Mouse (Mus musculus) MEL (cell line): Measurements from ENCODE around the gene Igsf10. TPM values are rescaled to one million over a fixed set of nuclear protein-coding genes. Genes with fewer than 3 reads are reported as not detected.

ENCODE experiments used
- DNase-seq: peaks from one replicate; pipeline ENCODE4 v3.0.0; 2011; ENCODE audit warnings: low read depth, low spot score
- H3K27ac ChIP-seq: 2 replicates; pipeline ENCODE4 v1.5.1; 2012; ENCODE audit warnings: low read depth, mild to moderate bottlenecking, control low read depth, low read length, moderate library complexity; ENCODE audit not compliant: control insufficient read depth
- H3K27me3 ChIP-seq, 2 experiments: fragments of 150-350 bp in 1 of 2; sonication (generic) in 1 of 2; 2 replicates each; pipeline ENCODE4 v1.6.1; 2012; ENCODE audit warnings: low read length in 2 of 2, mild to moderate bottlenecking in 2 of 2, improper control_type of control experiment in 1 of 2, moderate library complexity in 1 of 2; ENCODE audit not compliant: insufficient read depth in 2 of 2, control insufficient read depth in 1 of 2
- H3K36me3 ChIP-seq, 2 experiments: 2 replicates each; pipeline ENCODE4 v1.6.1; 2012 to 2014; ENCODE audit warnings: low read length in 2 of 2, improper control_type of control experiment in 1 of 2, inconsistent platforms in 1 of 2, mild to moderate bottlenecking in 1 of 2; ENCODE audit not compliant: insufficient read depth in 2 of 2, control insufficient read depth in 1 of 2
- H3K4me1 ChIP-seq, 2 experiments: fragments of 150-350 bp in 1 of 2; sonication (generic) in 1 of 2; 2 replicates each; pipeline ENCODE4 v1.6.1; 2012; ENCODE audit warnings: low read length in 2 of 2, improper control_type of control experiment in 1 of 2, mild to moderate bottlenecking in 1 of 2; ENCODE audit not compliant: insufficient read depth in 2 of 2, control insufficient read depth in 1 of 2
- H3K4me3 ChIP-seq, 2 experiments: fragments of 150-350 bp in 1 of 2; sonication (generic) in 1 of 2; 2 replicates each; pipeline ENCODE4 v1.5.1; 2012; ENCODE audit warnings: low read depth in 2 of 2, low read length in 2 of 2, mild to moderate bottlenecking in 2 of 2, moderate library complexity in 2 of 2, control low read depth in 1 of 2, improper control_type of control experiment in 1 of 2; ENCODE audit not compliant: control insufficient read depth in 1 of 2, insufficient read depth in 1 of 2
- H3K79me2 ChIP-seq: 2 replicates; pipeline ENCODE4 v1.6.1; 2012; ENCODE audit warnings: mild to moderate bottlenecking, low read length, moderate library complexity; ENCODE audit not compliant: control insufficient read depth, poor library complexity, insufficient read depth
- H3K9ac ChIP-seq: 2 replicates; pipeline ENCODE4 v1.6.1; 2012; ENCODE audit warnings: low read depth, mild to moderate bottlenecking, control low read depth, low read length, moderate library complexity; ENCODE audit not compliant: control insufficient read depth, poor library complexity, severe bottlenecking
- H3K9me3 ChIP-seq: fragments of 150-350 bp; sonication (generic); replicated peaks from 2 replicates; pipeline ENCODE4 v1.6.1; 2012; ENCODE audit warnings: mild to moderate bottlenecking, low read length, improper control_type of control experiment, moderate library complexity; ENCODE audit not compliant: insufficient read depth
- BHLHE40 ChIP-seq: IDR thresholded peaks from 2 replicates; pipeline ENCODE4 v1.6.1; 2012; ENCODE audit warnings: low read depth, mild to moderate bottlenecking, inconsistent platforms, low read length, improper control_type of control experiment, borderline replicate concordance
- CHD1 ChIP-seq: IDR thresholded peaks from 2 replicates; pipeline ENCODE4 v1.6.1; 2012; ENCODE audit warnings: low read depth, mild to moderate bottlenecking, inconsistent platforms, low read length, improper control_type of control experiment
- CTCF ChIP-seq, 3 experiments: IDR thresholded peaks in 2 of 3; conservative IDR thresholded peaks in 1 of 3; 2 replicates each; pipeline ENCODE4 v1.5.1; 2011 to 2012; ENCODE audit warnings: low read length in 3 of 3, low read depth in 2 of 3, mild to moderate bottlenecking in 2 of 3, improper control_type of control experiment in 1 of 3, inconsistent platforms in 1 of 3, mixed read lengths in 1 of 3, moderate library complexity in 1 of 3; ENCODE audit not compliant: control insufficient read depth in 1 of 3, insufficient read depth in 1 of 3, poor library complexity in 1 of 3, severe bottlenecking in 1 of 3
- ETS1 ChIP-seq: IDR thresholded peaks from 2 replicates; pipeline ENCODE4 v1.6.1; 2012; ENCODE audit warnings: low read depth, mild to moderate bottlenecking, inconsistent platforms, low read length, improper control_type of control experiment, moderate library complexity
- GABPA ChIP-seq: IDR thresholded peaks from 2 replicates; pipeline ENCODE4 v1.6.1; 2012; ENCODE audit warnings: low read depth, mild to moderate bottlenecking, inconsistent platforms, low read length, improper control_type of control experiment, moderate library complexity
- GATA1 ChIP-seq: IDR thresholded peaks from 2 replicates; pipeline ENCODE4 v1.6.1; 2011; ENCODE audit warnings: low read depth, low read length, improper control_type of control experiment
- JUND ChIP-seq: IDR thresholded peaks from 2 replicates; pipeline ENCODE4 v1.6.1; 2011; ENCODE audit warnings: low read depth, mild to moderate bottlenecking, improper control_type of control experiment, low read length
- KAT2A ChIP-seq: conservative IDR thresholded peaks from 2 replicates; pipeline ENCODE4 v1.6.1; 2012; ENCODE audit warnings: low read depth, low read length, improper control_type of control experiment, inconsistent platforms
- MAFK ChIP-seq: IDR thresholded peaks from 2 replicates; pipeline ENCODE4 v1.6.1; 2011; ENCODE audit warnings: low read depth, mild to moderate bottlenecking, low read length, improper control_type of control experiment, borderline replicate concordance
- MAZ ChIP-seq: IDR thresholded peaks from 2 replicates; pipeline ENCODE4 v1.6.1; 2012; ENCODE audit warnings: low read depth, mild to moderate bottlenecking, inconsistent platforms, low read length, improper control_type of control experiment
- MXI1 ChIP-seq: IDR thresholded peaks from 2 replicates; pipeline ENCODE4 v1.6.1; 2011; ENCODE audit warnings: mild to moderate bottlenecking, low read depth, low read length, improper control_type of control experiment
- NELFE ChIP-seq: IDR thresholded peaks from 2 replicates; pipeline ENCODE4 v1.6.1; 2011; ENCODE audit warnings: low read depth, low read length, improper control_type of control experiment
- NRF1 ChIP-seq: IDR thresholded peaks from 2 replicates; pipeline ENCODE4 v1.6.1; 2014; ENCODE audit warnings: low read depth, mild to moderate bottlenecking, inconsistent platforms, low read length, improper control_type of control experiment, moderate library complexity; ENCODE audit not compliant: poor library complexity, insufficient read depth, severe bottlenecking
- POLR2A ChIP-seq, 2 experiments: IDR thresholded peaks; 2 replicates each; pipeline ENCODE4 v1.6.1; 2011 to 2012; ENCODE audit warnings: low read length in 2 of 2, mild to moderate bottlenecking in 2 of 2, control low read depth in 1 of 2, improper control_type of control experiment in 1 of 2, low read depth in 1 of 2, moderate library complexity in 1 of 2; ENCODE audit not compliant: control insufficient read depth in 1 of 2, insufficient read depth in 1 of 2, poor library complexity in 1 of 2
- POLR2AphosphoS2 ChIP-seq: IDR thresholded peaks from 2 replicates; pipeline ENCODE4 v1.6.1; 2011; ENCODE audit warnings: low read length, improper control_type of control experiment
- POLR2AphosphoS5 ChIP-seq: IDR thresholded peaks from 2 replicates; pipeline ENCODE4 v1.6.1; 2012; ENCODE audit warnings: low read depth, borderline replicate concordance, mild to moderate bottlenecking, inconsistent platforms, low read length, moderate library complexity, mixed read lengths
- RCOR1 ChIP-seq: IDR thresholded peaks from 2 replicates; pipeline ENCODE4 v1.6.1; 2012; ENCODE audit warnings: low read depth, mild to moderate bottlenecking, inconsistent platforms, low read length, improper control_type of control experiment
- TCF12 ChIP-seq: IDR thresholded peaks from 2 replicates; pipeline ENCODE4 v1.6.1; 2014; ENCODE audit warnings: low read depth, mild to moderate bottlenecking, inconsistent platforms, low read length, improper control_type of control experiment, moderate library complexity
- USF1 ChIP-seq: IDR thresholded peaks from 2 replicates; pipeline ENCODE4 v1.6.1; 2014; ENCODE audit warnings: low read depth, mild to moderate bottlenecking, inconsistent platforms, low read length, improper control_type of control experiment, moderate library complexity
- USF2 ChIP-seq, 2 experiments: IDR thresholded peaks; 2 replicates each; pipeline ENCODE4 v1.6.1; 2011 to 2012; ENCODE audit warnings: improper control_type of control experiment in 2 of 2, low read length in 2 of 2, borderline replicate concordance in 1 of 2, inconsistent platforms in 1 of 2, low read depth in 1 of 2, mild to moderate bottlenecking in 1 of 2; ENCODE audit not compliant: insufficient read depth in 1 of 2
- ZC3H11A ChIP-seq: IDR thresholded peaks from 2 replicates; pipeline ENCODE4 v1.6.1; 2012; ENCODE audit warnings: low read depth, mild to moderate bottlenecking, inconsistent platforms, low read length, improper control_type of control experiment
- ZMIZ1 ChIP-seq: IDR thresholded peaks from 2 replicates; pipeline ENCODE4 v1.6.1; 2012; ENCODE audit warnings: low read depth, mild to moderate bottlenecking, inconsistent platforms, low read length, improper control_type of control experiment, moderate library complexity
- ZNF384 ChIP-seq: IDR thresholded peaks from 2 replicates; pipeline ENCODE4 v1.6.1; 2012; ENCODE audit warnings: low read depth, mild to moderate bottlenecking, inconsistent platforms, low read length, improper control_type of control experiment
- polyA plus RNA-seq, 2 experiments: library from polyadenylated mRNA; stranded (reverse) in 1 of 2; unstranded in 1 of 2; fragments of >175 nt in 1 of 2; fragments of >200 nt in 1 of 2; gene quantifications; 2 replicates each; pipeline versions ENCODE4 v1.2.1 to v1.2.4; 2012; ENCODE audit warnings: low replicate concordance in 2 of 2, low read depth in 1 of 2; ENCODE audit not compliant: insufficient read length in 2 of 2, insufficient read depth in 1 of 2, missing spikeins in 1 of 2
- total RNA-seq: library from RNA; depleted of rRNA; stranded (reverse); fragments of 300-350 nt; gene quantifications from 2 replicates; pipeline ENCODE4 v1.2.3, GENCODE M21; 2012; rRNA removed

Gene Igsf10
- not detected in 2 replicates for total RNA-seq
- not detected for polyA plus RNA-seq

- no peak within 1 kb of the TSS for H3K9ac ChIP-seq
- no peak for DNase-seq
- no peaks in the 10 kb centered on the region for H3K79me2 ChIP-seq
- H3K27ac ChIP-seq: no peak within 1 kb of the TSS
- H3K27me3 ChIP-seq: no peaks in the 10 kb centered on the region
- no peaks in the 10 kb centered on the region for H3K9me3 ChIP-seq
- H3K36me3 ChIP-seq: no peaks in the 10 kb centered on the region
- TF ChIP-seq GABPA (no peak), GATA1 (no peak), JUND (no peak), POLR2A (IDR thresholded peaks at IDR 0.05; ENCODE audit: control insufficient read depth in 1 of 2, insufficient read depth in 1 of 2, low read depth in 1 of 2, low read length in 2 of 2, poor library complexity in 1 of 2) (no peak), USF2 (IDR thresholded peaks at IDR 0.05; ENCODE audit: borderline replicate concordance in 1 of 2, insufficient read depth in 1 of 2, low read depth in 1 of 2, low read length in 2 of 2) (no peak), CHD1 (no peak), KAT2A (no peak), NRF1 (no peak), USF1 (no peak), ZNF384 (no peak), RCOR1 (no peak), CTCF (IDR thresholded peaks at IDR 0.05 in 2 of 3, conservative IDR thresholded peaks at IDR 0.05 in 1 of 3; ENCODE audit: control insufficient read depth in 1 of 3, insufficient read depth in 1 of 3, low read depth in 2 of 3, low read length in 3 of 3, poor library complexity in 1 of 3, severe bottlenecking in 1 of 3) (no peak), POLR2AphosphoS5 (no peak), MAFK (no peak), MAZ (no peak), BHLHE40 (no peak), POLR2AphosphoS2 (no peak), ZMIZ1 (no peak), ZC3H11A (no peak), TCF12 (no peak)
- H3K4me3 ChIP-seq: no peak within 1 kb of the TSS
- no peaks in the 10 kb centered on the region for H3K4me1 ChIP-seq
Observed at GRCm38 (mm10) chr3:59344065-59344905, at the start of gene Igsf10. Gene Igsf10, minus strand, starts transcription at chr3:59344394.

- H3K36me3 ChIP-seq: no peaks in the 10 kb centered on the region
- no peaks in the 10 kb centered on the region for H3K27me3 ChIP-seq
- no peaks in the 10 kb centered on the region for H3K79me2 ChIP-seq
- no peak overlapping the region for H3K27ac ChIP-seq
- no peaks in the 10 kb centered on the region for H3K4me1 ChIP-seq
- TF ChIP-seq NELFE: no peak
- no peak for TF ChIP-seq MXI1
- no peak for TF ChIP-seq POLR2AphosphoS2
- no peak for TF ChIP-seq BHLHE40
- no peak for TF ChIP-seq ETS1
- DNase-seq: no peak
- no peaks in the 10 kb centered on the region for H3K9me3 ChIP-seq
- H3K4me3 ChIP-seq: no peak overlapping the region
- no peak overlapping the region for H3K9ac ChIP-seq
Observed at GRCm38 (mm10) chr3:59385553-59385952, 41.4 kb upstream of the Igsf10 start.
